Mouse (Mus musculus): ENCODE data around the gene Prelid3b. TPM values are rescaled to one million over a fixed set of nuclear protein-coding genes. Genes with fewer than 3 reads are reported as not detected.

Prelid3b gene
- polyA plus RNA-seq, 1 experiment from 2014 or later: 64.2 TPM

- H3K4me2 ChIP-seq (ENCODE audit: low read depth, low read length): no peak overlapping the region
- H3K27me3 ChIP-seq (ENCODE audit: control insufficient read depth, insufficient read depth, low read depth, low read length): no peaks in the 10 kb centered on the region
- no peak for ATAC-seq (ENCODE audit: low read depth)
- no peak overlapping the region for H3K4me3 ChIP-seq (ENCODE audit: low read depth, low read length)
- H3K27ac ChIP-seq (ENCODE audit: low read length): no peak overlapping the region
- H3K9me3 ChIP-seq (replicated peaks; ENCODE audit: control insufficient read depth, low read length): no peaks in the 10 kb centered on the region
- no peaks in the 10 kb centered on the region for H3K36me3 ChIP-seq (ENCODE audit: control insufficient read depth, insufficient read depth)
- H3K4me1 ChIP-seq (ENCODE audit: control insufficient read depth, low read depth, low read length): no peaks in the 10 kb centered on the region
- no peak overlapping the region for H3K9ac ChIP-seq (ENCODE audit: low read depth, low read length)
- WGBS (ENCODE audit: insufficient replicate concordance): 33% methylated on average over 5 of the region's 5 CpGs
These were observed 29.4 kb upstream of the Prelid3b start for GRCm38 (mm10) chr2:174502321-174502720.

DNA sequence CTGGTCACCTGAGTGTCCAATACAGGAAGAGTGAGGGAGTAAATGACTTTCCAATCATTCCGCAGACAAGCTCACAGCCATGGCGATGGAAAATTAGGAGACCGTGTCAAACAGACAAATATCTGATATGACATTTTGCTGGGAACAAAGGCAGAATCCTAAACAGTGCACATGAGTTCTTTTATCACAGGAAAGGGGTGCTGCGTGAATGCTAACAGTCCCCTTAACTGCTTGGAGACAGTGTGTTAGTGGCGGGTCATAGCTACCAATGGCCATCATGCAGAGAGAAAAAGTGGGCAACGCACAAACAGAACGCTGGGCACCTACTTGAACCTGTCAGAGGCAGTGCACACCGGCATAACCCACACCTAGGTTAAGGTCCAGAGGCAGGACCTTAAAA is 28.6 kb upstream of the Prelid3b start:
- no peaks in the 10 kb centered on the region for H3K4me1 ChIP-seq (ENCODE audit: control insufficient read depth, low read depth, low read length)
- 76% methylated on average over 8 of the region's 8 CpGs for WGBS (ENCODE audit: insufficient replicate concordance)
- no peaks in the 10 kb centered on the region for H3K27me3 ChIP-seq (ENCODE audit: control insufficient read depth, insufficient read depth, low read depth, low read length)

GRCm38 (mm10) chr2:174500814-174501503 is 28.1 kb upstream of the Prelid3b start:
- Histone ChIP-seq H3K36me3 (ENCODE audit: control insufficient read depth, insufficient read depth) (no peaks in the 10 kb centered on the region), H3K27me3 (ENCODE audit: control insufficient read depth, insufficient read depth, low read depth, low read length) (no peaks in the 10 kb centered on the region), H3K4me1 (ENCODE audit: control insufficient read depth, low read depth, low read length) (no peaks in the 10 kb centered on the region), H3K9me3 (replicated peaks; ENCODE audit: control insufficient read depth, low read length) (no peaks in the 10 kb centered on the region), H3K4me3 (ENCODE audit: low read depth, low read length) (no peak overlapping the region), H3K9ac (ENCODE audit: low read depth, low read length) (no peak overlapping the region), H3K27ac (ENCODE audit: low read length) (no peak overlapping the region), H3K4me2 (ENCODE audit: low read depth, low read length) (no peak overlapping the region)
- 71% methylated on average over 14 of the region's 14 CpGs for whole genome bisulfite sequencing (ENCODE audit: insufficient replicate concordance)
- ATAC-seq (ENCODE audit: low read depth): no peak

More for the DNA sequence above, 28.6 kb upstream of the Prelid3b start:
- Histone ChIP-seq H3K9me3 (replicated peaks; ENCODE audit: control insufficient read depth, low read length) (no peaks in the 10 kb centered on the region), H3K9ac (ENCODE audit: low read depth, low read length) (no peak overlapping the region), H3K36me3 (ENCODE audit: control insufficient read depth, insufficient read depth) (no peaks in the 10 kb centered on the region), H3K27ac (ENCODE audit: low read length) (no peak overlapping the region), H3K4me2 (ENCODE audit: low read depth, low read length) (no peak overlapping the region), H3K4me3 (ENCODE audit: low read depth, low read length) (no peak overlapping the region)
- ATAC-seq (ENCODE audit: low read depth): no peak

GRCm38 (mm10) chr2:174492858-174493257 is 20.0 kb upstream of the Prelid3b start:
- WGBS (ENCODE audit: insufficient replicate concordance): 43% methylated on average over 2 of the region's 2 CpGs
- Histone ChIP-seq H3K9ac (ENCODE audit: low read depth, low read length) (no peak overlapping the region), H3K27ac (ENCODE audit: low read length) (no peak overlapping the region), H3K4me3 (ENCODE audit: low read depth, low read length) (no peak overlapping the region), H3K4me1 (ENCODE audit: control insufficient read depth, low read depth, low read length) (no peaks in the 10 kb centered on the region), H3K27me3 (ENCODE audit: control insufficient read depth, insufficient read depth, low read depth, low read length) (no peaks in the 10 kb centered on the region), H3K9me3 (replicated peaks; ENCODE audit: control insufficient read depth, low read length) (no peaks in the 10 kb centered on the region), H3K4me2 (ENCODE audit: low read depth, low read length) (no peak overlapping the region), H3K36me3 (ENCODE audit: control insufficient read depth, insufficient read depth) (no peaks in the 10 kb centered on the region)
- no peak for ATAC-seq (ENCODE audit: low read depth)

GRCm38 (mm10) chr2:174487005-174487404 is 14.1 kb upstream of the Prelid3b start:
- peak; percentile 72 for ATAC-seq (ENCODE audit: low read depth)
- 61% methylated on average over 5 of the region's 5 CpGs for WGBS (ENCODE audit: insufficient replicate concordance)
- H3K9me3 ChIP-seq (replicated peaks; ENCODE audit: control insufficient read depth, low read length): no peaks in the 10 kb centered on the region
- no peak overlapping the region for H3K4me2 ChIP-seq (ENCODE audit: low read depth, low read length)
- no peak overlapping the region for H3K27ac ChIP-seq (ENCODE audit: low read length)
- no peaks in the 10 kb centered on the region for H3K27me3 ChIP-seq (ENCODE audit: control insufficient read depth, insufficient read depth, low read depth, low read length)
- H3K4me3 ChIP-seq (ENCODE audit: low read depth, low read length): no peak overlapping the region
- H3K9ac ChIP-seq (ENCODE audit: low read depth, low read length): no peak overlapping the region
- H3K4me1 ChIP-seq (ENCODE audit: control insufficient read depth, low read depth, low read length): no peaks in the 10 kb centered on the region
- H3K36me3 ChIP-seq (ENCODE audit: control insufficient read depth, insufficient read depth): no peaks in the 10 kb centered on the region

DNA sequence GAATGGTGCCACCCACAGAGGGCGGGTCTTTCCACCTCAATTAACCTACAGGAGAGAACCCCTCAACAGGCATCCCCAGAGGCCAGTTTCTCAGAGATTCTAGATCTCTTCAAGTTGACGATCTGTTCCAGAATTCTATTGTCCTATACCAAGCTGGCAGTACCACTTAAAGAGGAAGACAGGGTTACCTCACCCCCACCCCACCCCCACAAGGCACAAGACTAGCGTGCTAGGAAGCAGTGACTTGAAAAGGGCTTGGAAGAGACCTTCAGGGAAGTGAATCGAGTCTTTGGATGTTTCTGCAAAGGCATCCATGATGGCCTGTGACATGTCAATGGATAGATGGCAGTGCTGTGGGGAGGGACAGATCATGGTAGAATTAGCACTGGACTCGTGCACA is 5.9 kb upstream of the Prelid3b start:
- Histone ChIP-seq H3K9me3 (replicated peaks; ENCODE audit: control insufficient read depth, low read length) (no peaks in the 10 kb centered on the region), H3K36me3 (ENCODE audit: control insufficient read depth, insufficient read depth) (no peaks in the 10 kb centered on the region), H3K9ac (ENCODE audit: low read depth, low read length) (no peak overlapping the region), H3K4me1 (ENCODE audit: control insufficient read depth, low read depth, low read length) (peaks cover under 1% of the 10 kb centered on the region), H3K27ac (ENCODE audit: low read length) (no peak overlapping the region), H3K4me2 (ENCODE audit: low read depth, low read length) (no peak overlapping the region), H3K4me3 (ENCODE audit: low read depth, low read length) (no peak overlapping the region), H3K27me3 (ENCODE audit: control insufficient read depth, insufficient read depth, low read depth, low read length) (no peaks in the 10 kb centered on the region)
- no peak for ATAC-seq (ENCODE audit: low read depth)
- 53% methylated on average over 5 of the region's 5 CpGs for WGBS (ENCODE audit: insufficient replicate concordance)

- H3K36me3 ChIP-seq (ENCODE audit: control insufficient read depth, insufficient read depth): no peaks in the 10 kb centered on the region
These were observed 4.8 kb upstream of the Prelid3b start for GRCm38 (mm10) chr2:174477543-174478319.

DNA sequence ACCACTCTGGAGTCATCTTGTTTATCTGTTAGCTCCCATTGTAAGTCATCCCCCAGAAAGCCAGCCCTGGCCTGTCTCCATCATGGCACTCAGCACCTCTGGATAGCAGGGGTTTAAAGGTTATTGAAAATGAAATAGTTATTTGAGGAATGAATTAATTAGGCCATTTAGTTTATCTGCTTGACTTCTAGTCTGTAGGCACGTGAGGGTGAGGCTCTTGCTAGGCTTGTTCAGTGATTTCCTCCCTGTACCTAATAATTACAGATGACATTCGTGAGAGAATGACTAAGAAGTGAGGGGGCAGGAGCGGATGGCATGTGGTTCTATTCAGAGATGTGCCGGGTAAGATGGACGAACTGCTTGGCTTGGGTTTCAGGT is 658 bp upstream of the Prelid3b start:
- ATAC-seq (ENCODE audit: low read depth): no peak
- Histone ChIP-seq H3K9me3 (replicated peaks; ENCODE audit: control insufficient read depth, low read length) (no peaks in the 10 kb centered on the region), H3K4me3 (ENCODE audit: low read depth, low read length) (peak overlapping the region; percentile 88), H3K36me3 (ENCODE audit: control insufficient read depth, insufficient read depth) (peaks cover 14% of the 10 kb centered on the region), H3K9ac (ENCODE audit: low read depth, low read length) (peak overlapping the region; percentile 73), H3K27ac (ENCODE audit: low read length) (peak overlapping the region; percentile 95), H3K4me1 (ENCODE audit: control insufficient read depth, low read depth, low read length) (peaks cover 32% of the 10 kb centered on the region), H3K27me3 (ENCODE audit: control insufficient read depth, insufficient read depth, low read depth, low read length) (no peaks in the 10 kb centered on the region), H3K4me2 (ENCODE audit: low read depth, low read length) (peak overlapping the region; percentile 96)
- WGBS (ENCODE audit: insufficient replicate concordance): 85% methylated on average over 5 of the region's 5 CpGs

More at GRCm38 (mm10) chr2:174477543-174478319, 4.8 kb upstream of the Prelid3b start:
- Histone ChIP-seq H3K27ac (ENCODE audit: low read length) (no peak overlapping the region), H3K27me3 (ENCODE audit: control insufficient read depth, insufficient read depth, low read depth, low read length) (no peaks in the 10 kb centered on the region), H3K4me3 (ENCODE audit: low read depth, low read length) (no peak overlapping the region), H3K9ac (ENCODE audit: low read depth, low read length) (no peak overlapping the region), H3K4me2 (ENCODE audit: low read depth, low read length) (no peak overlapping the region), H3K4me1 (ENCODE audit: control insufficient read depth, low read depth, low read length) (peaks cover 7% of the 10 kb centered on the region), H3K9me3 (replicated peaks; ENCODE audit: control insufficient read depth, low read length) (no peaks in the 10 kb centered on the region)
- no peak for ATAC-seq (ENCODE audit: low read depth)
- 65% methylated on average over 3 of the region's 3 CpGs for WGBS (ENCODE audit: insufficient replicate concordance)

DNA sequence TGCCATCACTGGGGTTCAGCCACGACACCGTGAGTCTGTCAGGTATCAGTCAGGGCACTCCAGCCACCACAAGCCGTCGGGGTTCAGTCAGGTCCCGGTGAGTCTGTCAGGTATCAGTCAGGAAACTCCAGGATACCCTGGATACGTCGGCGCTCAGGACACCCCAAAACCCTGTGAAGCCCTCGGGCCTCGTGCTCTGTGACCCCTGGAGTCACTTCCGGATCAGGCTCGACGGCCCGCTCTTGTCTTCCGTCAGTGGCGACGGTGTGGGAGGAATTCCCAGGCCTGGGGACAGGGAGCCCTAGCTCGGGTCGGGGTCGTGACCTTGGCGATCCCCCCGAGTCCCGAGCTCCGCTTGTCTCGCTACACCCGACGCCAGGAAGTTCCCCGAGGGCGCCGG is 474 bp downstream of the Prelid3b start:
- peaks cover 14% of the 10 kb centered on the region for H3K36me3 ChIP-seq (ENCODE audit: control insufficient read depth, insufficient read depth)
- peak overlapping the region; percentile 95 for H3K9ac ChIP-seq (ENCODE audit: low read depth, low read length)
- no peaks in the 10 kb centered on the region for H3K9me3 ChIP-seq (replicated peaks; ENCODE audit: control insufficient read depth, low read length)
- H3K4me3 ChIP-seq (ENCODE audit: low read depth, low read length): peak overlapping the region; percentile 88
- H3K4me1 ChIP-seq (ENCODE audit: control insufficient read depth, low read depth, low read length): peaks cover 32% of the 10 kb centered on the region
- peak; percentile 9 for ATAC-seq (ENCODE audit: low read depth)
- 3% methylated on average over 30 of the region's 30 CpGs for WGBS (ENCODE audit: insufficient replicate concordance)
- peak overlapping the region; percentile 92 for H3K27ac ChIP-seq (ENCODE audit: low read length)
- no peaks in the 10 kb centered on the region for H3K27me3 ChIP-seq (ENCODE audit: control insufficient read depth, insufficient read depth, low read depth, low read length)
- peak overlapping the region; percentile 82 for H3K4me2 ChIP-seq (ENCODE audit: low read depth, low read length)

All from liver, embryonic 16.5 days (tissue).